Mouse (Mus musculus) lung, embryonic 16.5 days (tissue): ENCODE data around the gene Kif21a. TPM values are rescaled to one million over a fixed set of nuclear protein-coding genes. Genes with fewer than 3 reads are reported as not detected.
A peak's percentile ranks its signal among the peaks of the same experiment; 100 is the strongest.

ENCODE experiments used
- ATAC-seq: fragments of 200-750 bp; cut with Nextera tagmentation; 2 replicates; pipeline ENCODE4 v1.8.0; 2017; ENCODE audit warnings: low read depth, mild to moderate bottlenecking, moderate library complexity
- H3K27ac ChIP-seq: fragments of 300-500 bp; sonication (generic); 2 replicates; pipeline ENCODE4 v1.5.1; 2014; ENCODE audit warnings: mild to moderate bottlenecking, control low read depth, low read length
- H3K27me3 ChIP-seq: fragments of 300-500 bp; sonication (generic); 2 replicates; pipeline ENCODE4 v1.6.1; 2014; ENCODE audit warnings: low read depth, low read length, mixed read lengths; ENCODE audit not compliant: control insufficient read depth, insufficient read depth
- H3K36me3 ChIP-seq: fragments of 300-500 bp; sonication (generic); 2 replicates; pipeline ENCODE4 v1.6.1; 2014; ENCODE audit warnings: low read length; ENCODE audit not compliant: control insufficient read depth, insufficient read depth
- H3K4me1 ChIP-seq: fragments of 300-500 bp; sonication (generic); replicated peaks from 2 replicates; pipeline ENCODE4 v1.6.1; 2014; ENCODE audit warnings: low read length, mixed read lengths; ENCODE audit not compliant: control insufficient read depth, insufficient read depth
- H3K4me2 ChIP-seq: fragments of 300-500 bp; sonication (generic); 2 replicates; pipeline ENCODE4 v1.6.1; 2014; ENCODE audit warnings: low read depth, low read length, control low read depth
- H3K4me3 ChIP-seq: fragments of 300-500 bp; sonication (generic); 2 replicates; pipeline ENCODE4 v1.5.1; 2014; ENCODE audit warnings: mild to moderate bottlenecking, low read length, control low read depth
- H3K9ac ChIP-seq: fragments of 300-500 bp; sonication (generic); 2 replicates; pipeline ENCODE4 v1.6.1; 2014; ENCODE audit warnings: low read length, control low read depth
- H3K9me3 ChIP-seq: fragments of 300-500 bp; sonication (generic); 2 replicates; pipeline ENCODE4 v1.6.1; 2016; ENCODE audit warnings: low read length; ENCODE audit not compliant: control insufficient read depth
- whole genome bisulfite sequencing: fragments of 180-500 bp; shearing (Covaris S2); extraction: QIAGEN DNeasy Blood & Tissue Kit; methylation state at CpG from one replicate; pipeline ENCODE4 v1.1.7; 2014; 5-methylcytosine and 5-hydroxymethylcytosine counted together
- polyA plus RNA-seq: library from polyadenylated mRNA; unstranded; fragments of >200 nt; fragmentation: Nextera tagmentation; extraction: Ambion mirVana; gene quantifications from 2 replicates; pipeline ENCODE4 v1.2.1, GENCODE M21; 2015

Gene Kif21a
- polyA plus RNA-seq, 1 experiment from 2014 or later, result 7.1 TPM

DNA sequence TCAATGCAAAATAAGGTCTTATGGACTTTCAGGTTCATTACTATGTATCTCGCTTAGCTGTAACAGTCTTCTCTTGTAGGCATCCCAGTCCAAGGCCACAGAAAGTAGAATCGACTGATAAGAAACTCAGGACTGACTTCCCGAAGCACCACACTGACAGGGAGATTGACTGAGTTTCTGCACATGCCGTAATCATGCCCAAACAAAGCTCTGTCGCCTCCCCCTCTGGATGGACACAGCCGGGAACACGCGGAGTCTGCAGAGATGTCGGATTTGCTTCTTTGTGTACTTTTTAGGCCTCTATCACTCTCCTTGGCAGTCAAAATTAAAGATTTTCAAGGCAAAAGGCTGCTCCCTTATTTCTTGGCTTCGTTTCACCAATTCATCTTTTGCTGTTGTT is 20.8 kb downstream of the Kif21a start:
- Histone ChIP-seq H3K27me3 (no peaks in the 10 kb centered on the region), H3K4me2 (peak overlapping the region; percentile 18; the same call in 1 of the 2 replicates), H3K9ac (no peak overlapping the region), H3K4me1 (no peaks in the 10 kb centered on the region), H3K27ac (no peak overlapping the region), H3K4me3 (no peak overlapping the region), H3K36me3 (no peaks in the 10 kb centered on the region), H3K9me3 (no peaks in the 10 kb centered on the region; the same call in 1 of the 2 replicates)
- no peak for ATAC-seq
- 48% methylated on average over 10 of the region's 10 CpGs for WGBS

DNA sequence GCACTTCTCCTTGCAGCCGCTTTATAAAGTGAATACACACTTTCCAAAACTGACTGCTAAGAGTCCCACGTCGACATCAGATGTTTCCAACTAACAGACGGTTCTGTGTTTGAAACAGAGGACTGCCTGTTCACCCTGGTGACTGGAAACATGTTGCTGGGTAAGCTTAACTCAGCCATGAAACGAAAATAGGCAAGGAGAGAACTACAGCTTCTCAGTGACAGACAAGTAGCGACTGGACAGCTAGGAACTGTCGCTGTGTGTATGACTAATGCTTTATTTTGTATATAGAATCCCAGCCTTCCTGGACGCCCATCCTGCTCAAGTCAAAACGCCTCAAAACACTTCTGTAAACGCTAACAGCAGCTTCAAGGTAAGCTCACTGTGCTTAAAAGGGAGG is 21.3 kb downstream of the Kif21a start:
- Histone ChIP-seq H3K9me3 (no peaks in the 10 kb centered on the region; the same call in 1 of the 2 replicates), H3K27me3 (no peaks in the 10 kb centered on the region), H3K4me2 (peak overlapping the region; percentile 18; the same call in 1 of the 2 replicates), H3K4me3 (no peak overlapping the region), H3K4me1 (no peaks in the 10 kb centered on the region), H3K27ac (no peak overlapping the region), H3K9ac (no peak overlapping the region), H3K36me3 (no peaks in the 10 kb centered on the region)
- ATAC-seq, result no peak
- 46% methylated on average over 10 of the region's 10 CpGs for WGBS

DNA sequence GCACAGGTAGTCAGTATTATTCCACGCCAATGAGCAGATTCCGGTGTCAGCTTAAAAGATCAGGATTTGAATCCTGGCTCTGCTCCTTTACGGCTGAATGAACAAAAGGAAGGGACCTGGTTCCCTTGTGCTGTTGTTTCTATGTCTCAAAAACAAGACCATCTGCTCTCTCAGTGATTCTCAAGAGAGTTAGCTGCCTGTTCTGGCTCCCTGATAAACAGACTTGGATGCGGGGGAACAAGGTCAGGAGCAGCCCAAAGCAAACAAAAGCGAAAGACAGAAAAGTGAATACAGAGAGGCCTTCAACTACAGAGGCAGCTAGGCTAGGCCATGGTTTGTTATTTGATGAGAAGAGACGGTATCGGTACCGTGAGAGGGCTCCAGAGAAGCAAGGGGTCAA is 27.5 kb downstream of the Kif21a start:
- H3K27me3 ChIP-seq, result no peaks in the 10 kb centered on the region
- H3K27ac ChIP-seq, result no peak overlapping the region
- WGBS, result 89% methylated on average over 8 of the region's 8 CpGs

DNA sequence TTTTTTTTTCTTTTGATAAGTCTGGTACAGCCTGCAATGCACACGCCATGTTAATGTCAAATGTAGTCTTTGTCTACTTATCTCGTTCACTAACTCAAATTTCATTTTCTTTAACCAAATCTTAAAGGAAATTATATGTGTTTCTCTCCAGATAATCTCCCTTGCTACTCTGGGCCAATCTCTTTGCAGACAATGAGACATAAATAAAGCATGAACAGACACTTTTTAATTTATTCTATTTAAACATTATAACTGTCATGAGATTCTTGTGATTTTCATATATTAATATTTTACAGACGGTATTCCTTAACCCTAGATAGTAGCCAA is 30.9 kb downstream of the Kif21a start:
- no peaks in the 10 kb centered on the region for H3K4me1 ChIP-seq
- no peak overlapping the region for H3K27ac ChIP-seq
- WGBS, result 72% methylated on average over 3 of the region's 3 CpGs
- no peak overlapping the region for H3K4me2 ChIP-seq
- H3K9ac ChIP-seq, result no peak overlapping the region
- no peaks in the 10 kb centered on the region for H3K27me3 ChIP-seq
- no peak for ATAC-seq
- H3K36me3 ChIP-seq, result no peaks in the 10 kb centered on the region
- no peak overlapping the region for H3K4me3 ChIP-seq
- H3K9me3 ChIP-seq, result no peaks in the 10 kb centered on the region

More for the DNA sequence above, 27.5 kb downstream of the Kif21a start:
- H3K9me3 ChIP-seq, result no peaks in the 10 kb centered on the region; the same call in 1 of the 2 replicates
- H3K36me3 ChIP-seq, result no peaks in the 10 kb centered on the region
- H3K9ac ChIP-seq, result no peak overlapping the region
- no peak overlapping the region for H3K4me3 ChIP-seq
- no peak overlapping the region for H3K4me2 ChIP-seq
- no peak for ATAC-seq
- H3K4me1 ChIP-seq, result no peaks in the 10 kb centered on the region

DNA sequence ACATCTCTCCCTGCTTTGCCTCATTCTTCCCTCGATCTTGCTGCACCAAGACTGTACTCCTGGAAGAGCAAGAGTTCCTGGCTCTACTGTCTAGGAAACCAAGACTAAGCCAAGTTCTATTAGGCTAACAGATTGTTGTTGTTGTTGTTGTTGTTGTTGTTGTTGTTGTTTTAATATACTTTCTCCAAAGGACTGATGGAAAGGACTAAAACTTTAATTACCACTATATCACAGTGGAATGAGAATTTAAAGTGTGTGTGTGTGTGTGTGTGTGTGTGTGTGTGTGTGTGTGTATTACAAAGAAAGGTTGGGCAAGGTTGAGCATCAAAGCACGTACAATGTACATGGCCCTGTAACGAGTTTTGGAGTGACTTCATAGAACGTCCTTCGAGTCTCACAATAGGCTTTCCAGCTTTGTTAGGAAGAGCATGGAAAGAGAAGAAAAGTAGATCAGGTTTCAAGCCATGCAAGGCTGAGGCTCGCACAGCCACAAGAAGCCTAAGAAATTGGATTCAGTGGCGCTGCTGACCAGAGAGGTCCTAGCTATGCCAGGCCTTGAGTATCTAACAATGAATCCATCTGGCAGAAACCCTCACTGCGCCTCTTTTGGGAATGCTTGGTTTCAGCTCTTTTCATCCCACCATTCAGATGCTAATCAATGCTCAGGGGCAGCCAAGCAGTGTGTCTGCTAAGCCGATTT is 31.4 kb downstream of the Kif21a start:
- H3K4me3 ChIP-seq, result no peak overlapping the region
- no peaks in the 10 kb centered on the region for H3K27me3 ChIP-seq
- no peak overlapping the region for H3K9ac ChIP-seq
- H3K36me3 ChIP-seq, result no peaks in the 10 kb centered on the region
- no peak overlapping the region for H3K4me2 ChIP-seq
- no peak overlapping the region for H3K27ac ChIP-seq
- 61% methylated on average over 9 of the region's 9 CpGs for WGBS
- H3K4me1 ChIP-seq, result no peaks in the 10 kb centered on the region
- no peak for ATAC-seq
- H3K9me3 ChIP-seq, result no peaks in the 10 kb centered on the region

DNA sequence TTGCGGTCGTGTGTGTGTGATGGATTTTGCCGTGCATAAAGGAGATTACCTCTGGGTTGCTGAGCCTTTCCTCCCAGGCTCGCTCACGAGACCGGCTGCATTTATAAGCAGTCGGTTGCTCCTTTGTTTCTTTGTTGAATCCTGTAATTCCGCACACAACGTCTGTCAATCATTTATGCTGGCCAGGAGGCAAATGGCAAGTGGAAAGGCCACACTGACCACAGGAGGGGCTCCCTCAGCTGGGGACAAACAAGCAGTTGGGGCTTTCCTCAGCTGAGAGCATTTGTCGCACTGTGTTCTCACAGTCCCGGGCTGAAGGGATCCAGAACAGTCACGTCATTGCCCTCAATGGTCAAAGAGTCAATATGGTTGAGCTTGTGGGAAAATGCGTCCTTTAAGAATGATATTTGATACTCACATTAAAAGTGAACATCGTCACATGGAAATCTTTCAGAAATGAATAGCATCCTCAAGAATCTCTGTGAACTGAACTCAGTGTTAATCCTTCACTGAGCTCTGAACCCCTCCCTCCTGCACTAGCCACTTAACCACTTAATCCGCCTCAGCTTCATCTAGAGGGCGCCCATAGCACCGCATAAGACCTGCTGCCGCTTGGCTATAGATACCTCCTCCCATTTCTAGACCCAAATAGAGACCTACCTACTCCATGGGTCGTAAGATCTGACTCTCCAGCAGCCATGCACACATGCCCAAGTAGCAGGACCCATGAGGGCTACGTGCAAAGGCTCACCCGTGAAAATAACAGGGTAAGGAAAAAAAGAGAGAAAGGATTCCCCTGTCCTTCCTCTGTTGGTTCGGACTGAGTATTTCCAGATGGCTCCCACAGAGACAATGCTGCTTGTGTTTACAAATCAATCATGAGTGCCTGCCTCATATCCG is 32.2 kb downstream of the Kif21a start:
- Histone ChIP-seq H3K27me3 (no peaks in the 10 kb centered on the region), H3K4me2 (no peak overlapping the region), H3K9me3 (no peaks in the 10 kb centered on the region), H3K4me1 (no peaks in the 10 kb centered on the region), H3K4me3 (no peak overlapping the region), H3K27ac (no peak overlapping the region), H3K9ac (no peak overlapping the region), H3K36me3 (no peaks in the 10 kb centered on the region)
- no peak for ATAC-seq
- 65% methylated on average over 23 of the region's 23 CpGs for WGBS

DNA sequence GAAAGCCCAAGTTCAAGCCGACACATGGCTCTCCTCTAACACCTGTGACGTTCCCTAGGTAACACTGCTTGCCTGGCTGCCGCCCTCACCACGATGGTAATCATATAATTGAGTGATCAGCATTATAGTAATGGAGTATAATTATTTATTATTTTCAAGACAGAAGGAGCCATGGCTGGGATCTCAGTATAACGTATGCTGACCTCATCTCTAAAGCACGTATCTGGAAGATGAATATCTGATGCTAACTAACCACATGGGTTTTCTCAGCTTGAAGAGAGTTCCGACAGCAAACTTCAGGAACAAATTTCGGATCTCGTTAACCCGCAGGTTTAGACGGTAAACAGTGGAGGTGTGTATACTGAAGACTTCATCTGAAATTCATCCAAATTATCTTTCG is 33.4 kb downstream of the Kif21a start:
- H3K4me2 ChIP-seq, result no peak overlapping the region
- 87% methylated on average over 12 of the region's 12 CpGs for WGBS
- no peak overlapping the region for H3K27ac ChIP-seq

DNA sequence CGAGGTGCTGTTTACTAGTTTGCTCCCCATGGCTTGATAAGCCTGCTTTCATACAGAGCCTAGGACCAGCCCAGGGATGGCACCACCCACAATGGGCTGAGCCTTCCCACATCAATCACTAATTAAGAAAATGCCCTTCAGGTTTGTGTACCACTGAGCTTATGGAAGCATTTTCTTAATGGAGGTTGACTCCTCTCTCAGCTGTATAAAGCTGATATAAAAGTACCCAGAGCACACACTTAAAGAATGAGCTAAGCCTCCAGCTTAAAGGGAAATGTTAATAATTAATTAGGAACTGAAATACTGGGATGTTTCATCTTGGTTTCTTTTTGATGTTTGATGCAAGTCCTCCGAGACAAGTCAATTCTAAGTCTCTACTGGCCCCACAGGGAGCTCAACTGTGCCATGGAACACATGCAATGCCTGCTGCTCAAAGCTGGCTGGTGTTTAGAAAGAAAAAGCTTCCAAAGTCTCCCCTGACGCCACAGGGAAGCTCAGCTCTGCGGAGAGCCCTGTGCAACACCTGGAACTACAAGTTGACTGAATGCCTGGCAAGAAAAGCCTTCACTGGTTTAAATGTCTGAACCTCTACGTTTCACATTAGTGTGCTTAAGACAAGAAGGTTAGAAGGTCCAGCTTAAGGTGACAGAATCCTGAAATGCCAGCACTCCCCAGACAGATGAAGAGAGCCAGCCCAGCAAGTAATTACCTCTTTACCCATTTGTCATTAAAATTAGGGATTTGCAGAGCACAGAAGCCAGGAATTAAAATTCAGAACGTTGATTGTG is 36.8 kb downstream of the Kif21a start:
- Histone ChIP-seq H3K27me3 (no peaks in the 10 kb centered on the region), H3K9ac (0 out of 2 replicates have a peak overlapping the region, but pooled peaks have one; percentile 6), H3K36me3 (no peaks in the 10 kb centered on the region), H3K27ac (no peak overlapping the region), H3K4me2 (peak overlapping the region; percentile 35; the same call in 1 of the 2 replicates), H3K9me3 (no peaks in the 10 kb centered on the region), H3K4me3 (no peak overlapping the region), H3K4me1 (0 out of 2 replicates have a peak, but pooled peaks cover 3% of the 10 kb centered on the region)
- no peak for ATAC-seq
- WGBS, result 20% methylated on average over 6 of the region's 6 CpGs

More for the DNA sequence above, 33.4 kb downstream of the Kif21a start:
- H3K9ac ChIP-seq, result no peak overlapping the region
- H3K4me1 ChIP-seq, result no peaks in the 10 kb centered on the region
- H3K27me3 ChIP-seq, result no peaks in the 10 kb centered on the region
- H3K36me3 ChIP-seq, result no peaks in the 10 kb centered on the region
- no peaks in the 10 kb centered on the region for H3K9me3 ChIP-seq
- no peak for ATAC-seq
- no peak overlapping the region for H3K4me3 ChIP-seq

DNA sequence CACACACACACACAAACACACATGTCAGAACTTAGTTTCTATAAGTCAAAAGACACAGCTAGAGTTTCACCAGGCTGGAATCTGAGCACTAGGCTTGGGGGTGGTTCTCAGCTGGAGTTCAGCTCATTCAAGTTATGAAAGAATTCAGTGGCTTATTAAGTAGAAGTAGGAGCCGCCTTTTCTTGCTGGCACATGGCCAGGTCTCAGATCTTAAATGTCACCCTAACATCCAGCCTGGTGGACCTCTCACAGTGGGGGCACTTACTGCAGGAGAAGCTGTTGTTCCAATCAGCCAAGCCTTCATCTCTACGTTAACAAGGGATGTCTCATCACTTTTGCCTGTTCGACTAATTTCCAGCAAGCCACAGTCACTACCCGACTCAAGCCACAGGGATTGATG is 39.5 kb downstream of the Kif21a start:
- ATAC-seq, result peak; percentile 41
- no peak overlapping the region for H3K27ac ChIP-seq
- 49% methylated on average over 4 of the region's 4 CpGs for whole genome bisulfite sequencing
- H3K4me1 ChIP-seq, result 0 out of 2 replicates have a peak, but pooled peaks cover 3% of the 10 kb centered on the region
- no peaks in the 10 kb centered on the region for H3K36me3 ChIP-seq
- H3K9ac ChIP-seq, result no peak overlapping the region
- no peak overlapping the region for H3K4me2 ChIP-seq
- H3K27me3 ChIP-seq, result no peaks in the 10 kb centered on the region
- no peak overlapping the region for H3K4me3 ChIP-seq
- H3K9me3 ChIP-seq, result no peaks in the 10 kb centered on the region
